Mouse (Mus musculus): Measurements from ENCODE around the gene Emcn.

Emcn gene

GRCm38 (mm10) chr3:137395588-137395987 lies 54.7 kb downstream of the Emcn start:
- no peak for DNase-seq (ENCODE audit: low read depth, low spot score)

GRCm38 (mm10) chr3:137415451-137416086 lies 74.7 kb downstream of the Emcn start:
- DNase-seq (ENCODE audit: low read depth, low spot score): no peak

- no peak for DNase-seq (ENCODE audit: low read depth, low spot score)
Measured at GRCm38 (mm10) chr3:137418636-137419035, 77.8 kb downstream of the Emcn start.

- DNase-seq (ENCODE audit: low read depth, low spot score): no peak
Measured at GRCm38 (mm10) chr3:137429516-137429915, 88.6 kb downstream of the Emcn start.

- DNase-seq (ENCODE audit: low read depth, low spot score): no peak
Measured at GRCm38 (mm10) chr3:137464902-137465629, 124.2 kb downstream of the Emcn start.

GRCm38 (mm10) chr3:137465953-137466352 lies 125.1 kb downstream of the Emcn start:
- DNase-seq (ENCODE audit: low read depth, low spot score): no peak

- no peak for DNase-seq (ENCODE audit: low read depth, low spot score)
Measured at GRCm38 (mm10) chr3:137466766-137467165, 125.9 kb downstream of the Emcn start.

GRCm38 (mm10) chr3:137467386-137467785 lies 126.5 kb downstream of the Emcn start:
- DNase-seq (ENCODE audit: low read depth, low spot score): no peak

- DNase-seq (ENCODE audit: low read depth, low spot score): no peak
Measured at GRCm38 (mm10) chr3:137472145-137472544, 131.3 kb downstream of the Emcn start.

- no peak for DNase-seq (ENCODE audit: low read depth, low spot score)
Measured at GRCm38 (mm10) chr3:137479761-137480339, 139.0 kb downstream of the Emcn start.

GRCm38 (mm10) chr3:137481157-137481556 lies 140.3 kb downstream of the Emcn start:
- DNase-seq (ENCODE audit: low read depth, low spot score): no peak
